Mouse (Mus musculus) embryo, embryonic 10 days (tissue): ENCODE measurements around the gene AF067061.
A peak's percentile ranks its signal among the peaks of the same experiment; 100 is the strongest.
"Not testable (repeated sequence)": the region's sequence is repeated elsewhere in the genome, so short reads cannot be mapped to it uniquely, and the experiment has no call there.

Experiments
- DNase-seq: peaks from one replicate; pipeline ENCODE4 v3.0.0-alpha.2; 2015; ENCODE audit warnings: low spot score

The AF067061 gene

GRCm38 (mm10) chr13:120262870-120263269 lies at the start of gene AF067061:
TSS of gene AF067061 (plus strand) at chr13:120263114.
- not testable (repeated sequence) for DNase-seq

DNA sequence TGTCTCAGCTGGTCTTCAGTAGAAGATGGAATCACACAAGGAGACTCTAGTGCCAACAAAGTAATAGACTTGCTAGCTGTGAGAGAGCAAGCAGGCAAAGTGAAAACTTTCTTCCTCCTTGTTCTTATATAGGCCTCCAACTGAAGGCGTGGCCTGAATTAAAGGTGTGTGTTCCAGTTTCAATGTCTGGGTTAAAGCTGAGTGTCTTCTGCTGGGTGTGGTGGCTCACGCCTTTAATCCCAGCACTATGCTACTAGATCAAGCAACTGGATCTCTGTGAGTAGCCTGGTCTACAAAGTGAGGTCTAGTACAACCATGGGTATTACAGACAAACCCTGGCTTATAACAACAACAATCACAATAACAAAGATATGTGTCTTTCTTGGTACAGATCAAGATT lies 47.1 kb upstream of the AF067061 start, which contains the start of gene Gm21762:
TSS of gene Gm21762 (minus strand) at position 101 of the 400 bp plus-strand sequence.
- DNase-seq, result not testable (repeated sequence)

GRCm38 (mm10) chr13:120220922-120221321 lies 42.0 kb upstream of the AF067061 start:
- DNase-seq, result not testable (repeated sequence)

DNA sequence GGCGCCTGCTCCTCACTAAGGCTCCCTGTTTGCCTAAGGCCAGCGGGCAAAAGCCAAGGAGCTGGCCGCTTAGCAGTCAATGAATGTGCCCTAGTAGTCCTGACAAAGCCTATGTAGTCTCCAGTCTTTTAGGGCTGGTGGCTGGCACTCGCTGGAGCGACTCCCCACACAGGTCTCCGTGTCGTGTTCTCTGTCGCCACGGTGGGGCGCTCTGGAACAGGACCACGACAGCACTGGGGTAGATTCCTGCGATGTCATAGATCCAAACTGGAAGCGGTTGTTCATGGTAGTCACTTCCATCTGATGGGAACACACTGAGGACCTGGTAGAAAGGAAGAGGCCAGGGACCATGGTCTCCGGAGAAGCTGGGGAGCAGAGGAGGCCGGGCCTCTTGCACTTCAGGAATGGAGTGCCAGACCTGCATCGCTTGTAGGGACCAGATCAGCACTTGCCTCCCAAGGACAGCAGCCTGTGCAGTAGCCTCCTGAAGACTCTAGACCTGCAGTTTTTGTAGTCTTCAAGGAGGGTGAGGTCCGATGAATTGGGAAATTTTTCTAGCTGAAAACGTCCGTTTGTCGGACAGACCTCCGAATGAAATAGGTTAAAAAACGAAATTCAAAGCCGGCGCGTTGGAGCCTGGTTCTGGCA lies 39.8 kb upstream of the AF067061 start:
- DNase-seq, result not testable (repeated sequence)

GRCm38 (mm10) chr13:120231798-120232197 lies 31.1 kb upstream of the AF067061 start:
- DNase-seq, result not testable (repeated sequence)

DNA sequence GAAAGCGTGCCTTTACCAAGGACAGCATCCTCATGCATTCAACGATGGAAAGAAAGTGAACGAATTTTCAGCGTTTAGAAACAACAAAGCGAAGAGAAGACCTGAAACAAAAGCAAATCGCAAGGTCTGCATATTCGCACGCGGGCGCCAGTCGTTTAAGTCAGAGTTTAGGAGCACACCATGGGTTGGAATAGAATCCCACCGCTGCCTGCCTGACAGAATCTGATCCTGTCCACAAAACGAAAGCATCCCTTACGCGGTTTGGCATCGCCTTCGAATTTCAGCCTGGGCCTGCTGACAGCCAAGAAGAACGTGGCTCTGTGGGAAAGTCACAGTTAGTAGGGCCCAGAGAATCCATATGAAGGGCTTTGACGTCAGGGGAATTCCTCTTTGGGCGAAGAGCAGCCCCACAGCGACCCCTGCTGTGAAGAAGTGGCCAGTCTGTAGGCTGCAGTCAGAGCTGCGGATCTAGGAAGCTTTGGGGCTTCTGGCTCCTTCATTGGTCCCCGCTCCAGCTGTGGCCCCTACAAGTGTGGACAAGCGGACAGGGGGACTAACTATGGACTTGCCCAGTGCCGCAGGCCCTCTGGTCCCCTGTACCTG lies 30.4 kb upstream of the AF067061 start:
- not testable (repeated sequence) for DNase-seq

DNA sequence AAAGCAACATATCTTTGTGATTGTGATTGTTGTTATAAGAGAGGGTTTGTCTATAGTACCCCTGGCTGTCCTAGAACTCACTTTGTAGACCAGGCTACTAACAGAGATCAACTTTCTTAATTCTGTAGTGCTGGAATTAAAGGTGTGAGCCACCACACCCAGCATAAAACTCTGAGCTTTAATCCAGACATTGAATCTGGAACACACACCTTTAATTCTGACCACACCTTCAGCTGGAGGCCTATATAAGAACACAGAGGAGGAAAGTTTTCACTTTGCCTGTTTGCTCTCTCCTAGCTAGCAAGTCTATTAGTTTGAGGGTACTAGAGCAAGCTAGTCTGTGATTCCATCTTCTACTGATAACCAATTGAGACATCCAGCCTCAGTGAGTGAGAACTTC lies 24.1 kb upstream of the AF067061 start, which contains the start of gene Gm21731:
TSS of gene Gm21731 (plus strand) at position 301 of the 400 bp plus-strand sequence.
- not testable (repeated sequence) for DNase-seq

GRCm38 (mm10) chr13:120251208-120251924 lies 11.5 kb upstream of the AF067061 start:
- not testable (repeated sequence) for DNase-seq

GRCm38 (mm10) chr13:120258817-120259658 lies 3.9 kb upstream of the AF067061 start:
- not testable (repeated sequence) for DNase-seq

GRCm38 (mm10) chr13:120259718-120260117 lies 3.2 kb upstream of the AF067061 start:
- DNase-seq, result not testable (repeated sequence)

GRCm38 (mm10) chr13:120277837-120278236 lies 14.9 kb downstream of the AF067061 start:
- not testable (repeated sequence) for DNase-seq

DNA sequence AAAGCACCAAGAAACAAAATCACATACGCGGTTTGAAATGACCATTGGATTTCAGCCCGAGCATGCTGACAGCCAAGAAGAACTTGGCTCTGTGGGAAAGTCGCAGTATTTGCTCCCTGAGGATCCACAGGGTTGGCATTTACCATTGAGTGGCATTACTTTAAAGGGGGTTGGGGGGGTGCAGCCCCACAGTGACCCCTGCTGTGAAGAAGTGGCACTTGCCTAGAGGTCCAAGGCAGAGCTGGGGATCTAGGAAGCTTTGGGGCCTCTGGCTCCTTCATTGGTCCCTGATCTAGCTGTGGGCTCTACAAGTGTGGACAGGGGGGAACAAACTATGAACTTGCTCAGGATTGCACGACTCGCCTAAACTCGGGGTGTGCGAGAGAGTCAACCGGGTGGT lies 15.9 kb downstream of the AF067061 start:
- no peak for DNase-seq

DNA sequence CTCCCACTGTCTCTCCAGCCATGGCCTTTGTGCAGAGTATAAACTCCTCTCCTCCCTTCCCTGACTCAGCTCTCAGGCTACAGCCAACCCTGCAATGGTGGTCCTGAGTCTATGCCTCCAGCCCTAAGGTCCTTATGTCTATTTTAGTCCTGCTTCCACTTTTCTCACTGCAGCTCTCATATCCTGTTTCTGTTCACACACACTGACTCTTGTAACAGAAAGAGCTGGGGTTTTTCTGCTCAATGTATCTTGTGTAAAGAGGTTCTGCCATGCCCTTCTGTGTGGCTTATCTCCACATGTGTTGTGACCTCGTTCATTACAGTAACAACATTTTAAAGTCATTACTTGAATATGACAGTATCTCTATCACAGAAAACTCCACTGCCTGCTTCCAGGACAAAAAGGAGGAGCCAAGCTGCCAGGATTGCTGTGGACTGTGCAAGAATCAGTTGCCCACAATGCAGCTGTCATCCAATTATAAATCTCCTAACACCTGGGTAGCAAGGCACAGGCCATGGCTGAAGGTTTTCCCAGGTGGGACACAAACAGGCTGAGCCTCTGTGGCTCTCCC lies 36.5 kb downstream of the AF067061 start:
- no peak for DNase-seq

GRCm38 (mm10) chr13:120299991-120300442 lies 37.1 kb downstream of the AF067061 start, which contains the start of gene BC147527:
TSS of gene BC147527 (plus strand) at chr13:120300392.
- no peak for DNase-seq

DNA sequence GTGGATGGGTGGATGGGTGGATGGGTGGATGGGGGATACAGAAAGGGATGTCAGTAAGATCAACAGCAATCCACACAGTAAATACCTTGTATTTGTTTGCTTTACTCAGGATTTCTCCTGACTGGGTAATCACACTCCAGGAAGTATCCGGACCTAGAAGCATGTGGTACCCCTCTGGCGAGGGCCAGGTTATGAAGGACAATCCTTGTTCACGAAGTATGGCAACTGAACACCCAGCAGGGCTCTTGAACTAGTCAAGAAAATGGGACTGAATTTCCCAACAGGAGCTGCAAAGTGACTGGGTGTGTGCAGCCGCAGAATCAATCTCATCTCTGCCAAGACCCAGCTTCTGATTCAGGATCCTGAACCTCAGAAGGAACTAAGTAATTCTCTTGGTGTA lies 37.9 kb downstream of the AF067061 start:
- no peak for DNase-seq

GRCm38 (mm10) chr13:120310749-120311148 lies 47.8 kb downstream of the AF067061 start:
- DNase-seq, result no peak

- DNase-seq, result peak; percentile 49
Observed at GRCm38 (mm10) chr13:120313584-120313983, 50.7 kb downstream of the AF067061 start.
